Mouse (Mus musculus): ENCODE results near the gene Zfp618.
A peak's percentile ranks its signal among the peaks of the same experiment; 100 is the strongest.

The Zfp618 gene

GRCm38 (mm10) chr4:63031240-63031639 lies 65.9 kb downstream of the Zfp618 start:
- no peak for DNase-seq (ENCODE audit: low read depth, low spot score)

DNA sequence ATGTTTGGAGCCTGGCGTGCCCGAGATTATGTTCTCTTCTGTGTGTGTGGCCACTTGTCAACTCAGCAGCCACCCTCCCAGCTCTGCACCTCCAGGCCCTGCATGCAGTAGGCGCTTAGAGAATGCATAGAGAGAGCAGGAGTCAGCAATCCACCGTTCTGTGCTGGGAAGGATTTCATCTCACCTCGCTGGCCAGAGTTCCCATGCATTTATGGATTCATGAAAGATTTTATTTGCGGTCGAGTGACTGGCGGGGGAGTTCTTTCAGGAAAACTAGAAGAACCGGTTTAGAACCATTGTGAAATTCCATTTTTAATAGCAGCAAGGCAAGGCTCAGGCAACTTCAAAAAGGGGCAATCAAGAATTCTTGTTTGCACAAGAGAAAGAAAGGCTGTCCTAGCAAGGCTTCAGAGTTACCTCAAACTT lies 67.2 kb downstream of the Zfp618 start:
- no peak for DNase-seq (ENCODE audit: low read depth, low spot score)

- DNase-seq (ENCODE audit: low read depth, low spot score) = no peak
Measured at GRCm38 (mm10) chr4:63033724-63034123, 68.4 kb downstream of the Zfp618 start.

GRCm38 (mm10) chr4:63035991-63036390 lies 70.6 kb downstream of the Zfp618 start:
- no peak for DNase-seq (ENCODE audit: low read depth, low spot score)

- DNase-seq (ENCODE audit: low read depth, low spot score) = no peak
Measured at GRCm38 (mm10) chr4:63036790-63037189, 71.4 kb downstream of the Zfp618 start.

DNA sequence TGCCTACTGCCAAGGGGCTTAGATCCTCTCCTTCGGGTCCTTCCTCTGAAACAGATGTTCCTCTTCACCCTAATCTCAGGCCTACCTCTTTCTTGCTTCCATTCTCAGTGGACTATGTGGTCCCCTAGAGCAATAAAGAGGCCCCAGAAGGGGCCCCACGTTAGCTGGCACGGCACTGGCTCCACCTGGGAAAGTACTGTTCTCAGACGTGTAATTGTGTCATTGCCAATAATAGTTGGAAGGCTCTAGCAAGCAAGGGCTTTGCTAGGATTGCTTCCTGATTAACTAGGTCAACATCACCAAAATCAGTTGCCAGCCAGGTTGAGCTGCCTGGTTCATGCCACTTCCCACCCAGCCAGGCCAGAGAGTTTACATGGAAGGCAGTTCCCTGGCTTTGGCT lies 72.2 kb downstream of the Zfp618 start:
- DNase-seq (ENCODE audit: low read depth, low spot score) = no peak

- DNase-seq (ENCODE audit: low read depth, low spot score) = no peak
Measured at GRCm38 (mm10) chr4:63038265-63038664, 72.9 kb downstream of the Zfp618 start.

DNA sequence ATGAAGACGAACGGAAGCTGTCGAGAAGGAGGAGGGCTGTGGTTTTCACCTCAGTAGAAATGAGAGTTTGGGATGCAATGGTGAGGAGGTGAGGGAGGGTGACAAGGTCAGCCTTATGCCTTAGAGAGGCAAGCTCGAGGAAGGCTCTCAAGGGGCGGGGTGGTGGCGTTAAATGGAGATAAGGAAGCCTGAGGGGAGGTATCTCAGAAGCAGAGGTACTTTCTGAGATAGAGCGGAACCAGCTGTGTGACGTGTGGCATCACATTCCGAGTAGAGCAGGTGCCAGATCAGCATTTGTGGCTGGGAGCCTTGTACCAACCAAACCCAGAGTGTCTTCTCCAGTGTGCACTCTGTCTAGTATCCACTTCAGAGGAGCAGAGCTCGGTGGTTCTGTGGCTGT lies 73.6 kb downstream of the Zfp618 start:
- no peak for DNase-seq (ENCODE audit: low read depth, low spot score)

GRCm38 (mm10) chr4:63048606-63049005 lies 83.2 kb downstream of the Zfp618 start:
- DNase-seq (ENCODE audit: low read depth, low spot score) = peak; percentile 31

DNA sequence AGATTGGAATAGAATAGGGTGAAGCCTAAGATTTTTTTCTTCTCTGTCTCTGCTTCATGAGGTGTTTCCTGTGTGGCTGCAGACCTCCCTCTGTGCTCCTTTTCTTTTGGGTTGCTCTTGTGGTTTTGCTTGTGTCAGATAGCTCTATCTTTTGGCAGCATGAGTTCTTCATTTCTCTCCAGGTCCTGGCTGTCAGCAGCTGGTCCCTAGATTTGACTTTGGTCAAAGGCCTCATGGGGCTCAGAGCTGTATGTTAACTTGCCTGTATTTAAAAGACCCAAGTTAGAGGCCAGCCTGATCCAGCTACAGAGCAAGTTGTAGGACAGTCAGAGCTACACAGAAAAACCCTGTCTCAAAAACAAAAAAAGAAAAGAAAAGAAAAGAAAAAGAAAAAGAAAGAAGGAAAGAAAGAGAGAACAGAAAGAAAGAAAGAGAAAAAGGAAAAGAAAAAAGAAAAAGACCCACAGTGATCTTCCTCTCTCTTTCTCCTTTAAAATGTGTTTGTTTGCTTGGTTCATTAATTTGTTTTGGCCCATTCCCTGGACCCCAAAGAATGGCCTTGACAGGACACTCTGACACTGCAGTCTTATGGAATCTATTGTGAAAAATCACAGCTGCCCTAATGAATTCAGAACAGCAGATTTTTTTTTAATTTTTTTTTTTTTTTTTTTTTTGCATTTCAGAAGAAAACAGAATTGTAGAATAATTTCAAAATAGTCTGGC lies 84.4 kb downstream of the Zfp618 start:
- DNase-seq (ENCODE audit: low read depth, low spot score) = no peak

DNA sequence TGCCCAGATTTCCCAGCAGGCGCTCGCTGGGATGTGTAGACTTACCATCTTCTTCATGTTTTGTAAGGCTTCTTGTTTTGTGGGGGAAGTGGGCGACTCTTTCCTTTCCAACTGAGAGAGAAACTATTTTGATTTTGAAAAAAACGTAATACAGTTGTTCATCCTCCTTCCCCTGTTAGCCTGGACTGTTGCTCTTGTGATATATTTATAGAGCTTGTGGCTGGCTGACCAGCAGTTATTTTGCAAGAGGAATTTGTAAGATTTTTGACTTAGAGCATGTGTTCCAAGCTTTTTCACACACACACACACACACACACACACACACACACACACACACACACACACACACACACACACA lies 84.9 kb downstream of the Zfp618 start:
- no peak for DNase-seq (ENCODE audit: low read depth, low spot score)

GRCm38 (mm10) chr4:63050949-63051348 lies 85.6 kb downstream of the Zfp618 start:
- DNase-seq (ENCODE audit: low read depth, low spot score) = no peak

DNA sequence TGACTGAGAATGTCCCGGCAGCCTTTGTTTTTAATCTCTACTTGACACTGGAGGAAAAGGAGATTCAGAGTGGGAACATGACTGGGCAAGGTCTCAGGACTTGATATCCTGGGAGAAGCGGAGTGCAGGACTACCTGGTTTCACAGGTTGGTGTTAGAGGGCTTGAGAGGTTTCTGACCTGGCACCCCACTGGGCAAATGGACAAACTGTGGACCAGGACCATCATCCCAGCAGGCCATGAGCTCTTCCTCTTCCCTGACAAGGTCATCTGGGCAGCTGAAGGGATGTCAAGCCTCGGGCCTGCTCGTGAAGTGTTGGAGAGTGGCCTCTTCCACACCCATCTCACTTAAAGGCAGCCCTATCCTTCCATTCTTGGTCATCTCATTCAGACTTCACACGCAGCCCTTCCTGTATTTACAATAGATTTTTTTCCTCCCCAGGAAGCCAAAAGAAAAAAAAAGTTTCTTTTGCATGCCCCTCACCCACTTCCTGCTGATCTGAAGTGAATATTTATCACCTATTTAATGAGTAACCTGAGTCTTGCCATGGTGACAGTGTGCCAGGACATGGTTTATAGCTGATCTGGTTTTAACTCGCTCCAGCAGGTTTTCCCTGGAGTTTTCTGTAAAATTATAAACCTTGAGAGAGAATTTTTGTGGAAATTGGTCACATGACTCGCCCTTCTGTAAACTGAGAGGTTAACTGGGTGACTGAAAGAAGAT lies 86.7 kb downstream of the Zfp618 start:
- DNase-seq (ENCODE audit: low read depth, low spot score) = peak; percentile 31

DNA sequence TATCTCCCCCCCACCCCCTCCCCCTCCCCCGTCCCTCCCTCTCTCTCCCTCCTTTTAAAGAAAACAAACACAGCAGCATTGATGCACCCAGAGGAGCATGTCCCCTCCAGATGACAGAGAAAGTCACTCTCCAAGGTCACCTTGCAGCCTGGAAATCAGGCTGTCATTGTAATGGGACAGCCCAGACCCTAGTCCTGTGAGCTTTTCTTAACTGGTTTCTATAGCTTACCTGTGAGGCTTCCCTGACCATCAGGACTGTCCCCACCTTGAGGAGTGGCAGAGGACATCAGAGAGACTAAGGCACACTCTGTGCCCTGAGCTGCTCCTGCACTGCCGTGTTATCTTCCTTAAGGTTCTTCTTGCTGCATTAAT lies 87.3 kb downstream of the Zfp618 start:
- no peak for DNase-seq (ENCODE audit: low read depth, low spot score)

DNA sequence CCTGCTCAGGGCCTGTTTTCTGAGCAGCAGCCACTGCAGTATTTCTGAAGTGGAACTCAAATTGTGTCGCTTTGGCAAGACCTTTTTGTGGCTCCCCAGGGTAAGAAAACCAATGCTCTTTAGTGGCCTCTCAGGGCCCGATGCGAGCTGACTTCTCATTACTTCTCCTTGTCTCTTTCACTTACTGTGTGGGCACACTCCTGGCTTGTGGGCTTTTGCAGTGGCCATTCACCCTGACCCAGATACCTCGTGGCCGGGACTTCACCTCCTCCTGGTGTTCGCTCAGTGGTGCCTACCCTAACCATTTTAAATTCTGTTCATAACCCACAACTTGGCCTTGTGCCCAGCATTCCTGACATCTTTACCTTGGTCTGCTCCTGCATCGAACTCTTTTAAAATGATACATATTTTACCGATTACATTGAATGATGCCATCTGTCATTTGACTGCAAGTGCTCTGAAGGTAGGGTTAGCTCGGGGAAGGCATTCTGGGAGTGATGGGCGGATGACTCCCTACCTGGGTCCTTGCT lies 89.9 kb downstream of the Zfp618 start:
- DNase-seq (ENCODE audit: low read depth, low spot score) = no peak

DNA sequence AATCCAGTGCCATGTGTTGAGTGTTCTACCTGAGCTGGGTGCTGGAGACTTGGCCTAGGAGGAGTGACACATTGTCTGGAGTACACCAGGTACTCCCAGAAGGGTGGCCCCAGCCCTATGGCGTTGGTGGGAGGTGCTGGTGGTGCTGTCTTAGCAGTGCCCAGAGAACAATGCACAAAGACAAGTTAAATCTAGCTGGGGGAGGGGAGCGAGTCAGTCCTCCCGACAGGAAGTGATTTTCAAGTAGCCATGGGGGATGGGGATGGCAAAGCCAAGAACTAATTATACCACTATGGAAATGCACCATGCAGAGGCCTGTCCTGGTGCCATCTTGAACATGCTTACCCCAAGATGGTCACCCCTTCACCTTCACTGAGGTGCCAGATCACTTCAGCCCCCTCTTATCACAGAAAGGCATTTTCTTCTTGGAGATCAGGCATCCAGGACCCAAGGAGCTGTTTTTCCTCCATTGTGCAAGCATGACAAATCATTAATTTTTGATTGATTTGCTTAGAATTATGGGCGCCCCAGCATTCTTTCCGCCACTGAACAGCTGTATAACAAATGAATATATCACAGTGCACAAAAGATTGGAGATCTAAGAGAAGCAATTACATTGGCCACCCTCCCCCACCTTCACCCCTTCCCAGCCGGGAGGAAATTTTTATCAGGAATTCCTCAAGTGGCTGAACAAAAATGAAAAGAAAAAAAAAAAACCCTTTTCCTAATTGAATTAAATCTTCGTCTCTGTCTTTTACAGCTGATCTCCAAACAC lies 91.5 kb downstream of the Zfp618 start:
- DNase-seq (ENCODE audit: low read depth, low spot score) = peak; percentile 74

DNA sequence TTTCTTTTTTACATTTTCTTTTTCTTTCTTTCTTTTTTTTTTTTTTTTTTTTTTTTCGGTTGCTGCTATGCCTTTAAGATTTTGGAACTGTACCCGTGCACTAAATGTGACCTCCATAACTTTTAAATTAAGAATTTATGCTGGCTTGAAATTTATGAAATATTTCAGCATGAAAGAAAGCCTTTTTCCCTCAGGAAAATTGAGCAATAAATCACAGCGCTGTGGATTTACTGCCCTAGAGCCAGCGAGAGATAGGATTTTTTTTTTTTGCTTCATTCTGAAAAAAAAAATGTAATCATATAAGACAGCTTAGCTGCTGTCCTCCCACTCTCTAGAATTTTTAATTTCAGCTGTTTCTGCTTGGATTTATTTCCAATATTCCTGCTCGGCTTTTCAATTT lies 92.2 kb downstream of the Zfp618 start:
- peak; percentile 62 for DNase-seq (ENCODE audit: low read depth, low spot score)

GRCm38 (mm10) chr4:63058686-63059085 lies 93.3 kb downstream of the Zfp618 start:
- no peak for DNase-seq (ENCODE audit: low read depth, low spot score)

DNA sequence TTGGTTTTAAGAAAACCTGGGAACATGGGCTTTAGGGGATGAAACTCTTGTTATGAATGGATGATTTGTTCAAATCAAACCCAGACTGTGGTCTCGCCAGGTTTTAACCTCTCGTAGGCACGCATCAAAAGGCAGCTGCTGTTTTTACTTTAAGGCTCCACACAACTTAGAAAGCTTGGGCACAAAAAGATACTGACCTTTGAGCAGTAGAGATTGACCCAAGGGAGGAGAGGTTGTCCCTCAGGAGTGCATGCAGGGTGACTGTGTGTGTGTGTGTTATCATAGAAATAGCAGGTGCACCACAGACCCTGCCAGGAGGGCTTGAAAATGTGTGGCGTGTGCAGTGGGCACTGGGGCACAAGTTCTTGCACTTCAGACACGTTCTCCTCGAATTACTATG lies 95.0 kb downstream of the Zfp618 start:
- no peak for DNase-seq (ENCODE audit: low read depth, low spot score)

DNA sequence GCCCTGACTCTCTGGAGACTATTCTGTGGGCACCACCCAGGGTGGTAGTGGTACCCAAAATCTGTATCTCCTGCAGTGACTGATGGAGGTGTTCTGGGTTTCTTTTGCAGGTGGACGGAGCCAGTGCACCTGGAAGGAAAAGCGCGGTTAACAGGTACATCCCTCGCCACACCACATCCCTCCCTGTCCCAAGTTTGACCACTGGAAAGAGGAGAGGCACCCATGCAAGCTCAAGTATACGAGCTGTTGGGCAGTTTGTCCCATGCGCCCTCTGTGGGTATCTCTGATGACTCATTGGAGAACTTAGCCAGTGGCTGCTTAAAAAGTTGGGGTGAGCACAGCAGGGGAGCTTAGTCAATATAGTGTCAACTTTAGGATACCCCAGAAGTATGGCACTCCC lies 96.0 kb downstream of the Zfp618 start:
- DNase-seq (ENCODE audit: low read depth, low spot score) = no peak

DNA sequence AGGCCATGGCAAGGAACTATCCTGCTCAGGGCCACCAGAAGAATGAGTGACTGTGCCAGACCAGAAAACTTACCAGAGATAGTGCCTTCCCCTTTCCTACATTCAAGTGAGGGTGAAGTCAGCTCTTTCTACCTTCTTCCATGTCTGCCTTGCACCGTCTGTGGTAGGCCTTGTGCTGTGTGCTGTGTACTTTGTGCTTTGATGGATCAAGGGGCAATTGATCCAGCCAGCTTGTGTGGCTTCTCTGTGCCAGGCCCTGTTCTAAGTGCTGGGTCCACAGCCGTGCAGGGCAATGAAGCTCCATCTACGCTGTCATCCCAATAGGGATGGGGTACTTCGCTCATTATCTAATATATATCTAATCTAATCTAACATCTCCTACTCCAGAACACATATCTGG lies 98.0 kb downstream of the Zfp618 start:
- DNase-seq (ENCODE audit: low read depth, low spot score) = no peak

DNA sequence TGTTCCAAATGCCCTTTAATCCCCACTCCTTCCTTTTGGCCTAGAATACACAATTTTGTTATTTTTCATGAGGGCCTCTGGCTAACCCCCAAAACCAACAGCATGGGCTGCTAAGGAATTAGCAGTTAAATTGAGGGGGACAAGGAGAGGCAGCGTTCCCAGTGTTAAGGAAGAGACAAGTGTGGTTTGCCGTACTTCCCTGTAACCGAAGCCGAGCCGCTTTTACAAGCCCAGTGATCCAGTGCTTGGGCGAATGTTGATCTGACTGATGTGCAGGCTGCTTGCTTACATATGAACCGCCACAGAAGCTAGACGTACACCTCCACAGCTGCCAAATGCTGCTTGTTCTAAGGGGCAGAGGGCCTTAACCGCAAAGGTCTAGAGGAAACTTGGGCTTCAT lies 99.5 kb downstream of the Zfp618 start:
- no peak for DNase-seq (ENCODE audit: low read depth, low spot score)

Measured in mesoderm, embryonic 11.5 days (tissue).